Mouse (Mus musculus): ENCODE measurements around the gene Anxa10.

DNA sequence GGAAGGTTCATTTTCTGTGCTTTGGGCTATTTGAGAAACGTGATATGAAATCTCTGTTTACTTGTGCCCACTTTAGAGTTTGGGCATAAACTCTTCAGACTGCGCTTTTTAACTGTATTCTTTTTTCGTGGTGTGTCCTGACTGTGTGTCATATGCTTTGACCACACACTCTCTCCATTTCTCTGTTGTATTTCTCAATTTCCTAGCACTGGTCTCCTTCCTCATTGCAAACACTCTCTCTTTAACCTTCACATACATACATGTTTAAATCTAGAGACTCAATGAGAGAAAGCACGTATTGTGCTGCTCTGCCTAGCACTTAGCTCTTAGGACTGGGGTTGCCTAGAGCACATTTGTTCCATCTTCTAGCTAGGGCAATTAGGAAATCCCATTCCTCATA is 108.8 kb downstream of the Anxa10 start:
- TF ChIP-seq CTCF (conservative IDR thresholded peaks at IDR 0.05; ENCODE audit: low read length) (no peak), NANOG (IDR thresholded peaks at IDR 0.05; ENCODE audit: borderline replicate concordance, low read length) (no peak)

Data from E14TG2a.4 (cell line).